Mouse (Mus musculus) layer of hippocampus, adult 11-12 months (tissue): ENCODE results near the gene Spta1.

ENCODE experiments used
- DNase-seq: peaks from one replicate; pipeline ENCODE4 v3.0.0; 2022; ENCODE audit warnings: low spot score

Spta1 gene

DNA sequence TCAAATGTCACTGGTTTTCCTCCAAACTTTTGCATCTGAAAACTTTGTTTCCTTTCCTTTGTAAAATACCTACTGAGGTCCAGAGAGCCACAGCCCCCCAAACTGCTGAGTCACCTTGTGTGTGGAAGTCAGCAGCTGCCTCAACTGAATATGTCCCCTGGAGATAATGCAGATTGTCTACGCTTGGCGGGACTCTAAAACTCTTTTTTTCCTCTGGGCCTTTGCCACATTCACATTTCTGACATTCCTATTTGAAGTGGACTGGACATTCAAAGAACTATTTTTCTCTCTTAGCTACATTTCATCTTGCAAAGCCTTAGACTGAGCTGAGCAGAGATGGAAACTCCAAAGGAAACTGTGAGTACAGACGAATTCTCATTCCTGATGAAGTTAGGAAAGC is at the start of gene Spta1:
TSS of gene Spta1 (plus strand) at position 172 of the 400 bp plus-strand sequence.
- DNase-seq = no peak

DNA sequence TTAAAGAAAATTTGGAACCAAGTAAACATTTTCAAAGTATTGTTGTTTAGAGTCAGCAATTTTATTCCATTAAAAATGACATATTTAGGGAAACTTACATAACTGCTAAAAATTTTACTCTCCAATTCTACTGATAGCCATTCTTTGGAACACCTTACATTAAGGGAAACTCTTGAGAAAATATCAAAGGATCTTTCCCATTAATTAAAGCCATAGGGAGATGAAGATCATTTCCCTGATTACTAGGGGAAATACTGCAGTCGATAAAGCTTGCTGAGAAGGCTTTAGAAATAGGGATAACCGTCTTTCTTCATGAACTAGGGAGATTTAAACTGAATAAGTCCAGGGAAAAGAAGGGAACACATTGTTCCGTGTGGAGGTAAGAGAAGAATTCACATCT is 41.4 kb upstream of the Spta1 start, which contains the start of gene Olfr424:
TSS of gene Olfr424 (plus strand) at position 301 of the 400 bp plus-strand sequence.
- DNase-seq = no peak

DNA sequence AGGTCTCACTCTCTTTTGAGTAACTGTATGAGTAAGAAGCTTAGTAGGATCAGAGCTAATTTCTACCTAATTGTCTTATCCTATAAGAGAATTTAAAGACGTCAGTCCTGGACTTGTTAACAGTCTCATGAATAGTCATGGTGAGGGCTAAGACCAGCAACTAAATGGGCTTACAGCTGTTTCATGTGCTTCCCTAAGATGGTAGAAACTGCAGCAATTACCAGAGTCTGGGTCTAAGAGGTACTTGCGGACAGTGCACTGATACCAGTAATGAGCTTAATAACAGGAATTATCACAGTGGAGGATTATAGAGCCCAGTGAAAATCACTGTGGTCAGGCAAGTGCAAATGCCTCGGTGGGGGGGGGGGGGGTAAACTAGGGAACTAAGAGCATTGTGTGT is 40.6 kb upstream of the Spta1 start:
- DNase-seq = no peak

DNA sequence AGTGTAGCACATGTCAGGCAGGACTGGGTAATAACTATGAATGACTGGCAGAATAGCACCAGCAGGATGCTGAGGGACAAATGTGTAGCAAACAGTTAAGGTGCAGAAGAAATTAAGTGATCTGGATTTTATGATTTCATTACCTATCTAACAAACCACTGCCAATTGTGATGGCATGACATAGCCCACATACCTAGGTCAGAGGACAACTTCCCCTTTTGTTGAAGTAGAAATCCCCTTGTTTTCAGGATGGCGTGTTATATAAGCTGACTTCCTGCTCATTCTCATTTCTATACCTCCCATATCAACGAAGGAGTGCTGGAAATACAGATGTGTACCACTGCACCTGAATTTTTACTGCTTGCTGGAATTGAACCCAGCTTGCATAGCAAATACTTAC is 31.2 kb upstream of the Spta1 start:
- DNase-seq = no peak

DNA sequence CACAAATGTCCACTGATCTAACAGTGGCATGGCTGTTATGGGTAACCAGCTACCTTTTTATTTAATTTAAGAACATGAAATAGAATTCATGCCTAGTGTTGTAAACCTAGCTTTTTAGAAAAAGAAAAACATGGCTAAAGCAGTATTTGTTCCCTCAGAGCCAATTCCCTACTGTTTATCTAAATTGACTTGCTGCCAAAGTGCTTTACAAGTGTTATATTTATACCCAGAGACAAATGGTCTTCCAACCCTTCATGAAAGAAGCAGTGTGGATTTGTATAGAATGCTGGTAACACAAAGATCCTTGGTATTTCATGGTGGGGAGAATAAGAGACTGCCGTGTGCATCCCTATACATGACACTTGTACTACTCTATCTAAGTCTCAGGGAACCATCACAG is 25.9 kb upstream of the Spta1 start:
- no peak for DNase-seq

DNA sequence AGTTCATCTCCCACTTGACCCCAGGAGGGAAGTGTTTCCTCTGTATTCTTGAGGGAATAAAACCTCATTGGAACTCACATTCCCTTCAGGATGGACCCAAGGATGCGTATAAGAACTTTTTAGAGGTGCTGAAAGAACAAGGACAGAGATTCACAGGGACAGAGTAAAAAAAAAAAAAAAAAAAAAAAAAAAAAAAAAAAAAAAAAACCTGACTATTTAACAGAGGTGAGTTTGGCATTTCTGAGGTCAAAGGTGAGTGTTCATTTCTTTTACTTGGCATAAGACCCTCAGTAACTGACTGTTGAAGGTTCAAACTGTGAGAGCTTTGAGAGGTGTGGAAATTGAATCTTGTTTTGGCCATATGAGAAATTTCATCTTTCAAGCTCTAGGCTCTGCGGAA is 23.3 kb upstream of the Spta1 start:
- no peak for DNase-seq

DNA sequence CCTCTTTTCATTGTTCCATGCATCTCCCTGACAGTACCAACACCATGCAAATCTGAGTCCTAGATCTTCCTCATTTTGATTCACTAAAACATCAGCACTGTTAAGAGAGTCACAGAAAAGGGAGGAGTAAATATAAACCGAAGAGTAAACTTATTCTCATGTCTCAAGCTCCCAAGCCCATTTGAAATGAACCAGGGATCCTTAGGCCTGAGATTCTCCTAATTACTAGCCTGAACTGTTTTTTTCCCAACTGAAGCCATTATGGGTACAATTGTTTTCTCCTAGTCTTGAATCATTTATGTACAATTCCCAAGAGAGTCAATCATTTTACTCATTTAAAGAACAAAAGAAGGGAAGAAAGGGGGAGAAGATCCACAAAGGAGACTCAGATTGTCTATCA is 17.2 kb upstream of the Spta1 start, which contains the start of gene Olfr420:
TSS of gene Olfr420 (plus strand) at position 301 of the 400 bp plus-strand sequence.
- no peak for DNase-seq

DNA sequence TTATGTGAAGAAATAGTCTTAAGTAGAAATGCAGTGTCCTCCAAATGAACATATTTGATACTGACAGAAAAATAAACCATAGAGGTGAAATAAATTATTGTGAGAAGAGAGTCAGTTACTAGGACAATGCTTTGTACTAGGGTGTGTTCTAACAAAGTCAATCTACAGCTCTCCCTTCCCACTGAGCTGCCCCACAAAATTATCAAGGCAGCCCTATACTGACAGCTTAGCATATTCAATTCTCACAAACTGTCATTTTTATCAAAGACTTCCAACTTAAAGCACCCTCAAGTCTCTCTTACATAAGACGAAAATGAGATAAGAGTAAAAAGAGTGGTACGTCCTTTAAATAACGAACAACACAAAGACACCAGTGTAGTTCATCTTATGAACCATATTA is 15.0 kb upstream of the Spta1 start:
- DNase-seq = no peak

DNA sequence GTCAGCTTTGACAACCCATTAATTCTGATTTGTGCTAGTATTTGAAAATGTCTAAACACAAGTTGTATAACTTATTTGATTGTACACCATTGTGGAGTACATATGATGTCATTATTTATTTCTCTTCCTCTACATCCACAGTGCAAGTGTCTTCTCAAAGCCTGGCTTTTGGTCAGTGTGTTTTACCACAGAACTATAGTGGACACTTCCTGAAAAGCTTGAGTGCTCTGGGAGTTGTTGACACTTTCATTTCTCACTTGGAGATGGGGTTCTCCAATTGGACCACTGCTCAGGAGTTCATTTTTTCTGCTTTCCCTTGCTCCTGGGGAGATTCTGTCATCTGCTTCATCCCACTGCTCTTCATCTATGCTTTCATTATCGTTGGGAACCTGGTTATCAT is 14.1 kb upstream of the Spta1 start:
- DNase-seq = no peak

DNA sequence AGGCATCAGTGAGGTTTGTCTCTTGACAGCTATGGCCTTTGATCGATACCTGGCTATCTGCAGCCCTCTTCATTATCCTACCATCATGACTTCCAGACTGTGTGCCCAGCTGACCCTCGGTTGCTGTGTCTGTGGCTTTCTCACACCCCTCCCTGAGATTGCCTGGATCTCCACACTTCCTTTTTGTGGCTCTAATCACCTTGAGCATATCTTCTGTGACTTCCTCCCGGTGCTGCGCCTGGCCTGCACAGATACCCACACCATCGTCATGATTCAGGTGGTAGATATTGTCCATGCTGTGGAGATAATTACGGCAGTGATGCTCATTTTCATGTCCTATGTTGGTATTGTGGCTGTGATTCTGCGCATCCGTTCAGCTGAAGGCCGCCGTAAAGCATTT is 13.5 kb upstream of the Spta1 start:
- no peak for DNase-seq

DNA sequence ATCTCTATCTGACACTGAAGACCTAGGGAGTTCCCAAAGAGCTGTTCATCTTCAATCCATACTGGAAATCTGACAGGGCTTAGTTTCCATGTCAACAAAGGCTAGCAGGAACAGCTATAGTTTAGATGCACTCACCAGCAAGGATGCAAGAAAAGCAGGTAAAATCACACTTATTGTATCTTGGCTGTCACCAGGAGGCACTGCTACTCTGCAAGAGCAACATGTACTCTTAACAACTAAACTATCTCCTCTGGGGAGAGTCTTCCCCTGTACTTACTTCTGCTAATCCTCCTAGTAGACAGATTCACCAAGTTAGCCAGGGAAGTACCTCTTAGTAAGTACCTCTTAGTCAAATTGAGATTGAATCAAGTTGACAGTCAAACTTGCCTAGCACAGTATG is 3.6 kb upstream of the Spta1 start:
- DNase-seq = no peak

DNA sequence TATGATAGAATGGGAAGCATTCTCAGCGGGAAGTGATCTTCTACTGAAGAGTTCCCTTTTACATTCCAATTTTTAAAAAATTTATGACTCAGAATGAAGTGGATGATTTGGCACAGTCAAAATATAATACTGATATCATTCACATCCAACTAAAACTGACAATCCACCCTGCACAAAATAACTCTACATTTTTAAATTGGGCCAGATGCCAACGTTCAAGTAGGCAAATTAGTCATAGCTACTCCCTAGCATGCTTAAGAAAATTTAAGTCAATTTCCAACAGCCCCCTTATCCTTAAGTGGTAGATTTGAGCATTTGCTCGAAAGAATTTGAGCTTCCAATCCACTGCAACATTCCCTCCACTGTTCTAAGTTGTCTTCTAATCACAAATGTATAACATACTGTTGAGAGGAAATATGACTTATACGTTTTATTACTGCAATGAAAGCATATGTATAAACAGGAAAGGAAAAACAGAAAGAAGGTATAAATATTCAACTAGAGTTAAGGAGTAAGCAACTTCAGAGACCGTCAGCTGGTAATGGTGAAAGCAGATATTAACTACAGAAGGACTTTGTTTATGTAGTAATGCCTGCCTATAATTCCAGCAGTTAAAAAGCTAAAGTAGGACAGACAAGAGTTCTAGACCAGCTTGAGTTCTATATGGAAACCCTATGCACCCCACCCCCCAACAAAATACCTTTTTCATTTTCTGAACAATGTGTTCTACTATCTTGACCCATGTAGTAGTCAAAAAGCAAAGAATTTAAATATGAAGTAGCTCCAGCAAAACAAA is 1.7 kb upstream of the Spta1 start:
- no peak for DNase-seq

DNA sequence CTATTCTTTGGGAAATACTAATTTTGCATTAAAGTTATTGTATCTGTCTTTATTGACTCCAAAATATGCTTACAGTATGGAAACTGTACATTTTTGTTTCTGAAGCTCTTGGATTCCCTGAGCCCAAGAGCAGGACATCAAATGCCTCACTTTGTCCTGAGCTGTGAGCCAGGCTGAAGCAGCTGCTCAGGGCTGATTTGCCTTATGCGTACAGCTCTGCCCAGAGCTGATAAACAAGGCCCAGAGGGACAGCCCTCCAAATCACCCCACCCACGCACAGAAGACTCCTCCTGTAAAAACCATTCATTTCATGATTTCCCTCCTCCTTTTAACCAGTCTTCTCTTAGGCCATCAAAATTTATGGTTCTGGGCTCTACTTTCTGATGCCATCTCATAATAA is 1.0 kb upstream of the Spta1 start:
- DNase-seq = no peak

DNA sequence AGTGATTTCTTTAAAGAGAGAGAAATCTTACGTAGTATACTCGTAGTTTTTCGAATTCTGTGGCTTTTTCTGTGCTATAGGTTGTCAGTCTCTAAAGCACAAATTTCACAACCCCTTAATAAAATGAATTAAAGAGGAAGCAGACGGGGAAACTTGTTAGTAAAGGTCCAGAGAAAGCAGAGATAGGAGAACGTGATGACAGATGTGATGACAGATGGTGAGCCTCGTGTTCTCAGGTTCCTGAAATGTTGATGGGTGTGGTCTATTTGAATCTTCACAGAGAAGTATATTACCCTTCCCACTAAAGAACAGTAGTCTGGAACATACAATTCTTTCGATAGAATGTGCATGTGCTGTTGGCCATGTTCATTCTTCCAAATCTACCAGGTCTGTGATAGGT is 32.1 kb downstream of the Spta1 start:
- no peak for DNase-seq

DNA sequence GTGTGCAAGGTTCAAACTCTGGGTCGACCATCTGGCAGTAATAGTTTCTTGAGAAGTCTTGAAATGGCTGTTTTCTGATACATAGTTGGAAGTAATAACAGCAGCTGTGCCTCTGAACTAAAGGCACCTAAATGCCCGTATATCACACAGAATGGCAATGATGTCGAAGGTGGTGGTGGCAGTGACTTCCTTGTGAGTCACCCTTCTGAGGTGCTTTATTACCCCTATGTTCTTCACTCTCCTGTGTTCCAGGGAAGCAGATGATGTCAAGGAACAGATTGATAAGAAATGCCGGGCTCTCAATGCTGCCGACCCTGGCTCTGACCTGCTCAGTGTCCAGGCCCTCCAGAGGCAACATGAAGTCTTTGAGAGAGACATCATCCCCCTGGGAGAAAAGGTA is 39.7 kb downstream of the Spta1 start:
- DNase-seq = no peak

DNA sequence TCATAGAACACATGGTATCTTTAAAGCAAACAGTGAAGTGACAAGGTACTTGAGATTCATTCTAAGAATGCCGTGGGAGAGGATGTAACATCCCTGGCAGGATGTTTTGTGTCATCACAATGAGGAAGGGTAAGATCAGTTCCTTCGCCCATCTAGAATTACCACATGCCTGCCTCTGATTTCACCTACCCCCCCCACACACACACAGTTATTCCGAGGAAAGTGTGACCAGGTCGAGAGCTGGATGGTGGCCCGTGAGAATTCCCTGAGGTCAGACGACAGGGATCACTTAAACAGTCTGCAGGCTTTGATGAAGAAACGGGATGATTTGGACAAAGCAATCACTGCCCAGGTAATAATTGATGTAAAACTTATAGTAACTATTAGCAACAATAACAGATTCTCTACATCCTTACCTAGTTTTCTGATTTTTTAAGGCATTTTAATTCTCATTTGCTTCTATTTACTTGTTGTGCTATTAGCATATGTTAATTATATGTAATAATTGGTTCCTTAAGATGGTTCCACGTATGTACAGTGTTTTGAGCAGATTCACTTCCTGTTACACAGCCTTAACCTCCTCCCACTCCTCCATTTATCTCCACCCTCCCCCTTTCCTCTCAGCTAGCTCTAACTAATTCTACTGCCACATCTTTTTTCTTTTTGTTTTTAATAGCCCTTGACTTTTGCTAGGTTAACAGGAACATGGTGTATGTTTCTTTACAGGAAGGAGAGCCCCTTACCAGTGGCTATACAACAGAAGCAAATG is 42.9 kb downstream of the Spta1 start:
- no peak for DNase-seq

DNA sequence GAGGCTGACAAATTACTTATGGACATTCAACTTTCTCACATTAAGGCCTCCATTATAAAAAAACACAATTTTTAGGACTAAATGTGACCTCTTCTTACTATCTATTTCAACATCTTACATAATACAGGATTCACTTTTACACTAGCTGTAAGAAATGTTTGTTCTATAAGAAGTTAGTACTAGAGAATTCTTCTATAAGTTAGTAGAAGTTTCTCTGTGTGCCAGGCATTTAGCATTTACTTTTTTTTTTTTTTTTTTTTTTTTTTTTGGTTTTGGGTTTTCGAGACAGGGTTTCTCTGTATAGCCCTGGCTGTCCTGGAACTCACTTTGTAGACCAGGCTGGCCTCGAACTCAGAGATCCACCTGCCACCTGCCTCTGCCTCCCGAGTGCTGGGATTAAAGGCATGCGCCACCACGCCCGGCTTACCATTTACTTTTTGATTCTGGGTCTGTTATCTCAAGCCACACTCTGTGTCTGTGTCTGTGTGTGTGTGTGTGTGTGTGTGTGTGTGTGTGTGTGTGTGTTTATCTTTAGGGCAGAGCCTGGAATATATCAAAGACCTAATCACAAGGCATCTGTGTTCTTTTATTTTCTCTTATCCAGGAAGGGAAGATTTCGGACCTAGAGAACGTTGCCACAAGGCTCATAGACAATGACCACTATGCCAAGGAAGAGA is 44.1 kb downstream of the Spta1 start:
- DNase-seq = no peak

DNA sequence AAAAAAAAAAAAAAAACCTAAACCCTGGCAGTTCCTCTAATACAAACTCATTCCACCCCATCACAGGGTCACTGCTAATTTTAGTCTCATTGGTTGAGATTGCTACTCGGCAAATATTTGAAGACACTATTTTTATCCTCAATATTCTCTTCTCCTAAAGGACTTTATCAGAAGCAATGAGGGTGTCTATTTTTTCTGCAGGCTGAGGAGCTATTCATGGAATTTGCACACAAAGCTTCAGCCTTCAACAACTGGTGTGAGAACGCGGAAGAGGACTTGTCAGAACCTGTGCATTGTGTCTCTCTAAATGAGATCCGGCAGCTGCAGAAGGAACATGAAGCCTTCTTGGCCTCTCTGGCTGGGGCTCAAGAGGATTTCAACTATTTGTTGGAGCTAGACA is 67.3 kb downstream of the Spta1 start:
- DNase-seq = no peak

DNA sequence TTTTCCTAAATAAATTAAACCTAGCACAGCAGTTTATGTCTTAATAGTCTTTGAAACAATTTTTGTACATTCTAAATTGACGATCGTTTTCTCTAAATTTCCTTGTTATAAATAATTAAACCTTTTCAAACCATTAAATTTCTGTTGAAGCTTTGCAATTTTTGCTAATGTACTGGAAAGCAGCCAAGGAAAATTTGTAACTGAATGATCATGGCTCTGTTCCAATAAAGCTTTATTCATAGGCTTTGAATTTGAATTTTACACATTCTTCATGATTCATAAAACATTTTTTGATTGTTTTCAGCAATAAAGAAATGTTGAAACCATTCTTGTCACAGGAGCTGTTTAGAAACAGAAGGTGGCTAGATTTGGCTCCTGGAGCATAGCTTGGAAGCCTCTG is 72.0 kb downstream of the Spta1 start:
- no peak for DNase-seq

DNA sequence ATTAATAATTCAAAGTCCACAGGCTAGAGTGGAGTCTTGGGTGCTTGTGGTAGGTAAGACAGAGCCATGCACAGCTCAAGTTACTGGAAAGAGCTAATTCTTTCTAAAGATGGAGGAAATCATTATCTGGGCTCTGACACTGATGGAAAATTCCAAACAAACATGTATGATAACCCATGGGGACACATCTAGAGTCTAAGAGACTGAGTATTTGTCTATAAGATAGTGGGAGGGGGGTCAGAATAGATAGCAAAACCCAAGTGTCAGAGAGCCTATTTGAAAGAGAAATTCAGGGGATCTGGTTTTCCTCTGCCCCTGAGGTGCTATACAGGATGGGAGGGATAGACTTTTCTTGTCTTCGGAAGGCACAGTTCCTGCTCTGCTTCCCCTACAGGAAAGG is 73.5 kb downstream of the Spta1 start:
- DNase-seq = no peak

DNA sequence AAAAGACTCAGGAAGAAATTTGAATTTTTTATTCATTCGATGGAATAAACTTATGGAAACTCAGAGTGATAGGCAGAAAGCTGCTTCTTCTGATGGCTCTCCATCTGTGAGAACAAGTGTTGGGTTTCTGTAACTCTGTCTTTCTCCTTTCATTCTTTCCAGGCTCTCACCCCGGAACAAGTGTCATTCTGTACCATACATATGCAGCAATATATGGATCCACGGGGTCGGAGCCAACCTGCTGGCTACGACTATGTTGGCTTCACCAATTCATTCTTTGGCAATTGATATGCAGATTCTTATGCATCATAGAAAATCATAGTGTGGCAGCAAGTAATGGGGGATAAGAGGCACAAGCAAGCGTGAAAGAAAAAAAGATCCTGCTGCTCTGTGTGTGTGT is 74.6 kb downstream of the Spta1 start:
- no peak for DNase-seq

DNA sequence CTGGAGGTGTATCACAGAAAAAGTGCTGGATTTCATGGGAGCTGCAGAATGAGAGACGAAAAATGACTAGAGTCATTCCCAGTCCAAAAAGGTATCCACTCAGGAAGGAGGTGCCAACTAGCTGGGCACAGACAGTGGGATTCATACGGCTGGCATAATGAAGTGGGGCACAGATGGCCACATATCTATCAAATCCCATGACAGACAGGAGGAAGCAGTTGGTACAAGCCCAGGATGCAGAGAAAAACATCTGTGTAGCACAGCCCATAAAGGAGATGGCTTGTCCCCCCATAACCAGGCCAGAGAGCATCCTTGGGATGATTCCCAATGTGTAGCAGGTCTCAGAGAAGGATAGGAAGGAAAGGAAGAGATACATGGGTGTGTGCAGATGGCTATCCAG is 77.8 kb downstream of the Spta1 start:
- DNase-seq = no peak

DNA sequence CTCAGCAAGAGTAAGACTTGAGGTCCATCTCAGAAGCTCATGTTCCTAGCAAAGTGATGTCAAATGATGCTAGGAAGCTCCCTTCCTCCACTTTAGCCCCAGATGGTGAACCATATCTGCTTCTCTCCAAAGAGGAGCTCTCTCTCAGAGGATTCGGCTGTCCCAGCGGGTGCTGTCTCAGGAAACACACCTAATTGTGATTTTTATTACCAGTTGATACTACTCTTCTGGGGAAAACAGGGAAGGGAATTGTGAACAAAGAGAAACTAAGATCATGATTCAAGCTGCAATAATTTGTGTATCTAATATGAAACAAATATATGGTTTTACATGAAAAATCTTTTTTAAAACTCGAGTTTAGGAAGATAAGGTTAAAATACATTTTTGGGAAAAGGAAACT is 79.4 kb downstream of the Spta1 start, which contains the start of gene Olfr419:
TSS of gene Olfr419 (minus strand) at position 101 of the 400 bp plus-strand sequence.
- no peak for DNase-seq
